Mouse (Mus musculus): ENCODE measurements around the gene Fam208a.

Gene Fam208a

GRCm38 (mm10) chr14:27491399-27491798 is 62.8 kb downstream of the Fam208a start:
- TF ChIP-seq GATA4 (IDR thresholded peaks at IDR 0.05; ENCODE audit: insufficient replicate concordance, low read length): no peak

DNA sequence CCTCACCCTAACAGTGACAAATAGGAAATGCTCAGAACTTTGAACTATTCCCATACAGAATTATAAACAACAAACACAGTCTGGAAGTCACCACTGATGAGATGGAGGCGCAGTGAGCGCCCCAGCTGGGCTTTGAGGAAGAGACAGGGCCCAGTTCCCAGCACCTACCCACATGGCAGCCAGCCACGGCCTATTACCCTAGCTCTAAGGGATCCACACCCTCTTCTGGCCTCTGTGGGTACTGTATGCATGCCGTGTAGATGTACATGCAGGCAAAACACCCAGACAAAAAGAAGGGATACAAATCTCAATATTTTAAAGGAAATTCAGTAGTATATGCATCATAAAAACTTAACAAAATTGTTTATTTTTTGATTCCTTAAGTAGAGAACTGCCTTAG is 64.9 kb downstream of the Fam208a start:
- TF ChIP-seq GATA4 (IDR thresholded peaks at IDR 0.05; ENCODE audit: insufficient replicate concordance, low read length): no peak

DNA sequence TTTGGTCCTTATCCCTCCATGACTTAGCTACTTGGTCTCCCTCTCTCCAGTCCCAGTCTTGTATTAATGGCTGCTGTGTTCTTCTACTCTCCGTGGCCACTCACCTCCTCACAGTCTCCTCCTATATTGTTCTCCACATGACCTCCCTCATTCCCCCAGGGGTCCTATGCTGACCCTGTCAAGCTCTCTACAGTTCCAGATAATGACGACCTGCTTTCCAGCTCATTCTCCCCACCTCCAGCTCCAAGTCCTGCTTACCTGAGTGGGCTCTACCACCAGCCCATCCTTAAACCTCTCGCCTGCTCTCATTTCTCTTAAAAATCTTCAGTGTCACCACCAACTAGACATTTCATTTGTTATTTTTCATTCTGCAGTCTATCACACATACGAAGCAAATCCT is 72.5 kb downstream of the Fam208a start:
- TF ChIP-seq GATA4 (IDR thresholded peaks at IDR 0.05; ENCODE audit: insufficient replicate concordance, low read length): no peak

- no peak for TF ChIP-seq GATA4 (IDR thresholded peaks at IDR 0.05; ENCODE audit: insufficient replicate concordance, low read length)
Observed at GRCm38 (mm10) chr14:27507894-27508643, 79.4 kb downstream of the Fam208a start, which contains the start of gene Ccdc66. TSS of gene Ccdc66 (minus strand) at chr14:27508460.

DNA sequence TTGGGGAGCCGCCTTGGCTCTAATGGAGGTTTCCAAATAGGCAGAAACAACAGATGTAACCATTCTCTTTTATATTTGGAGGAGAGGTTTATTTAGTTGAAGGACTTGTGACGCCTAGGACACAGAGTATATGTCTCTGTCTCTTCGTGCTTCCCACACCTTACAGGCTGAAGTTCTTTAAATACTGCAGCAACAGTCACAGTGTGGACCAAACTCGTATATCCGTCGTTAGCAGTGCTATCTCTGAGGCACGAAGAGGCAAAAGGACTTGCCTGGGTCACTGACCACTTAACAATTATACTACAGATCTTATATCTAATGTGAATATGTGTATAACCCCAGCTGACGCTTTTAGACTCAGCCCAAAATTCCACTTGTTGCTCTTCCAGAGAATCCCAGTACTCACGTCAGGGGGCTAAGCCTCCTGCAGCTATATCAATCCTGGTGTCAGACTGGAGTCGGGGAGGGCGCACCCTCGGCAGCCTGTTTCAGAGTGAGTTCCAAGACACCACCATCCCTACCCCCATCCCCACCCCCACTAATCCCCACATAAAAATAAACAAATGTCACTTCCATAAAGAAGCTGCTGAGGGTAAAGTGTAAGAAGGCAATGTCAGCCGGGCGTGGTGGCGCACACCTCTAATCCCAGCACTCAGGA is 80.1 kb downstream of the Fam208a start:
- TF ChIP-seq GATA4 (IDR thresholded peaks at IDR 0.05; ENCODE audit: insufficient replicate concordance, low read length): no peak

GRCm38 (mm10) chr14:27524541-27524940 is 95.9 kb downstream of the Fam208a start:
- no peak for TF ChIP-seq GATA4 (IDR thresholded peaks at IDR 0.05; ENCODE audit: insufficient replicate concordance, low read length)

Measured in liver, adult (tissue).